Mouse (Mus musculus): ENCODE data around the gene Erg. TPM values are rescaled to one million over a fixed set of nuclear protein-coding genes. Genes with fewer than 3 reads are reported as not detected.

Erg gene
- 15.8 and 24.3 TPM in 2 replicates for total RNA-seq (2021)
- long read RNA-seq, partial matches to known transcripts = 0 of 8 reads
- long read RNA-seq, other reads (novel, unspliced or antisense) = 8 of 8 reads

GRCm38 (mm10) chr16:95586311-95586602 lies at the start of gene Erg:
Gene Erg, minus strand, starts transcription at chr16:95586593.
- no peak for DNase-seq

- DNase-seq = no peak
Measured at GRCm38 (mm10) chr16:95631816-95632215, 45.4 kb upstream of the Erg start.

GRCm38 (mm10) chr16:95623876-95624770 lies 37.7 kb upstream of the Erg start:
- DNase-seq = no peak

GRCm38 (mm10) chr16:95623056-95623455 lies 36.7 kb upstream of the Erg start:
- no peak for DNase-seq

GRCm38 (mm10) chr16:95619859-95620325 lies 33.5 kb upstream of the Erg start:
- no peak for DNase-seq

GRCm38 (mm10) chr16:95618206-95618605 lies 31.8 kb upstream of the Erg start:
- DNase-seq = no peak

- no peak for DNase-seq
Measured at GRCm38 (mm10) chr16:95617720-95618119, 31.3 kb upstream of the Erg start.

- DNase-seq = peak; percentile 43
Measured at GRCm38 (mm10) chr16:95615579-95615978, 29.2 kb upstream of the Erg start.

- DNase-seq = no peak
Measured at GRCm38 (mm10) chr16:95614482-95614881, 28.1 kb upstream of the Erg start.

- DNase-seq = no peak
Measured at GRCm38 (mm10) chr16:95611982-95612746, 25.8 kb upstream of the Erg start.

- DNase-seq = no peak
Measured at GRCm38 (mm10) chr16:95608624-95609023, 22.2 kb upstream of the Erg start.

GRCm38 (mm10) chr16:95605304-95605703 lies 18.9 kb upstream of the Erg start:
- DNase-seq = peak; percentile 88

- DNase-seq = no peak
Measured at GRCm38 (mm10) chr16:95602504-95602903, 16.1 kb upstream of the Erg start.

GRCm38 (mm10) chr16:95601807-95602206 lies 15.4 kb upstream of the Erg start:
- DNase-seq = no peak

GRCm38 (mm10) chr16:95601219-95601580 lies 14.8 kb upstream of the Erg start:
- no peak for DNase-seq

- DNase-seq = no peak
Measured at GRCm38 (mm10) chr16:95600572-95601218, 14.3 kb upstream of the Erg start.

- no peak for DNase-seq
Measured at GRCm38 (mm10) chr16:95598930-95599329, 12.5 kb upstream of the Erg start.

- no peak for DNase-seq
Measured at GRCm38 (mm10) chr16:95597578-95597951, 11.2 kb upstream of the Erg start.

GRCm38 (mm10) chr16:95596884-95597577 lies 10.6 kb upstream of the Erg start:
- DNase-seq = no peak

GRCm38 (mm10) chr16:95588849-95589248 lies 2.5 kb upstream of the Erg start:
- no peak for DNase-seq

GRCm38 (mm10) chr16:95586726-95587125 lies 333 bp upstream of the Erg start:
- no peak for DNase-seq

Measured in adrenal gland, postnatal 25 days (tissue).